Mouse (Mus musculus): ENCODE results near the gene G6pc3. TPM values are rescaled to one million over a fixed set of nuclear protein-coding genes. Genes with fewer than 3 reads are reported as not detected.

G6pc3 gene
- total RNA-seq, 2 experiments from 2014 or later, result 14.7 to 23.8 TPM

DNA sequence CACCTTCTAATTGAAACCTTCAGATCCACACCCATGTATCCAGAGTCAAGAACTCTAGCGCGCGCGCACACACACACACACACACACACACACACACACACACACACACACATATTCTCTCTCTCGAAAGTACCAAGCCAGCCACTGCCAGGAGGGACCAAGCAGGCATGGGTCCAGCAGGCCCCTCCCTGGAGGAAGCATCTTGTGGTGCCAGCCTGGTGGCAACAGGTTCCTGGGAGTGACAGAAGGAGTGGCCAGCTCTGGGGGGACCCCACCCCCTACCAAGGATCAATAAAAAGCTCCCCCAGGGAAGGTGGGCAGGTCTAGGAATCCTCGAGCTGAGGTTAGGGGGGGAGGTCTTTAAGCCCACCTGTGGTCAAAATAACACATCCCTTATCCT, 28.0 kb downstream of the G6pc3 start:
- ATAC-seq (ENCODE audit: poor library complexity, severe bottlenecking), result no peak

DNA sequence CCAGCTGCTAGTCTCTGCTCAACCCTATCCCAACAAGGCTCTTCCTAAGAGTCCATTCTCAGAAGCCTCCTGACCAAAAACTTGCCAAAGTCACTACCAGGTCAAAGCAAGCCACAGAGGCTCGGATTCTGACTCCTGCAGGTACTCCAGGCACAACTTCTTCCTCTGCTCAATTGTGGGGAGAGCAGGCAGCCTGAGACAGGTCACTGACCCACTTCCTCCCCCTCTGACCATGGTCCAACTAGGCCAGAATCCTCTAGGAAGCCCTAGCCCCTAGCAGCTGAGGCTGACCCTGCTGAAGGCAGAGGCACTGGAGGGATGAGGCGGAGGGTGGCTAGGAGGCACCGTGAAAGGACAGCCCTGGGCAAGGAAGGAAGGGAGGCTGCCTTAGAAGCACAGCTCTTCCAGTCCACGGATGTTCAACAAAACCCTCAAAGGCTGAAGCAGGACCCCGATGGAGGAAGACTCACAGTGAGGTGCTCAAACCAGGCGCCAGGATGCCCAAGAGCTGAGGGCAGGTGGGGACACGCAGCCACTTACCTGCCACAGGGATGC, 28.5 kb downstream of the G6pc3 start:
- no peak for ATAC-seq (ENCODE audit: poor library complexity, severe bottlenecking)

DNA sequence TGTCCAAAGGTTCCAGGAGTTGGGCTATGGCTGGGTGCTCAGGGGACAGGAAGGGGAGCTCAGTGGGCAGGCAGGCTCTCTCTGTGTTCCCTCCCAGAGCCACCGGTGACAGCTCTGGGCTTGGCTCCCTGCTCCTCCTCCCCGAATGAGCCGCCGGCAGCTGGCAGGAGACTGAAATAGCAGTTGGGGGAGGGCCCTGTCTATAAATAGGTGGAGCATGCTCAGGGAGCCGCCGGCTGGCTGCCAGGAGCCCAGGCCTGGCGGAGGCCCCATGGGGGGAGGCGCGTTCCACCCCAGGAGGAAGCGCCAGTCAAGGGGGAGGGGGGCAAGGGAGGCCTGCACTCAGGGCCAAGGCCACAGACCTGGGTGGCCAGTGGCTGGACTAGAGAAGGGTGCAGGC, 29.4 kb downstream of the G6pc3 start:
- peak; percentile 86 for ATAC-seq (ENCODE audit: poor library complexity, severe bottlenecking)

DNA sequence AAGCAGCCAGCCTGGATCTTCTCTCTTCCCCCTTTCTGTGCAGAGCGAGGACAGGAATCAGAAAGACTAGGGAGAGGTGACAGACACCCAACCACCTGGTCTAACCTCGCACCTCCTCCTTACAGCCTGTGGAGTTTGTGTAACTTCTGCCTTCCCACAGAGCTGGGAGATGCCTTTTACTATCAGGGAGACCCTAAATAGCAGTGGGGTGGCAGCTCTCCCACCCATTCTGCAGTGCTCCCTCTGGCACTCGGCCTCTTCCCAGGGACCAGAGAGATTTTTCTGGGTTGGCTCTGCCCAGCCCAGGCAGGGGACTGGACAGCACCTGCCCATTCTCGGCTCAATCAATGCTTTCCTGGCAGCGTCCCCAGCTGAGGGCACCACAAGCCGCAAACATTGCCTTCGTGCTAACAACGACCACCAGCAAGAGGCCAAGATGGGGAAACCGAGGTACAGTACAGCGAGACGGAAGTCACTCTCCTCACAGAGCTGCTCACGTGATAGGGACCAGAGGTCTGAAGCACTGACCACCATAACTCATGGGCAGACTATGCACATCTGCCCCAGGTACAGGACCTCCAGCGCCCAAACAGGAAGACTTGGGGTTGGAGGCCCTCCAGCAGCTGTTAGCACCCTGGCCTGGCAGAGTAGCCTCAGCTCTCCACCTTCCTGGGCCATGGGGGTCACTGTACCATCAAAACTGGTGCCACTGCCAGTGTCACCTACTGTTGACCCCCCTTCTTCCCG, 30.0 kb downstream of the G6pc3 start:
- peak; percentile 5; the same call in 1 of the 2 replicates for ATAC-seq (ENCODE audit: poor library complexity, severe bottlenecking)

DNA sequence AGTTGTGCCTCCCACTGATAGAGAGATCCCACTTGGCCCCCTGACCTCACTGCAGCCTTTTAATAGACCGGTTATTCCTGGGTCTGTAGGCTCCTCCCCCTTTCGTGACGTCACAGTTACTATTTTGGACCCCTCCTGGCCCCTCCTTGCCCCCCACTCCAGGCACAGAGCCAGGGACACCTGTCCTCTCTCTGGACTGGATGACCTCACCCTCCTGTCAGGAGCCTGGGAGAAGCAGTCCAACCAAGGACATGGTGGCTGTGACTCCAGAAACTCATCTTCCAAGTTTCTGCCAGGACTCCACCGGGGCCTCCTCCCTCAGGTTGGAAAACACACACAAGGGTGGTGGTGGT, 30.6 kb downstream of the G6pc3 start:
- ATAC-seq (ENCODE audit: poor library complexity, severe bottlenecking), result no peak

DNA sequence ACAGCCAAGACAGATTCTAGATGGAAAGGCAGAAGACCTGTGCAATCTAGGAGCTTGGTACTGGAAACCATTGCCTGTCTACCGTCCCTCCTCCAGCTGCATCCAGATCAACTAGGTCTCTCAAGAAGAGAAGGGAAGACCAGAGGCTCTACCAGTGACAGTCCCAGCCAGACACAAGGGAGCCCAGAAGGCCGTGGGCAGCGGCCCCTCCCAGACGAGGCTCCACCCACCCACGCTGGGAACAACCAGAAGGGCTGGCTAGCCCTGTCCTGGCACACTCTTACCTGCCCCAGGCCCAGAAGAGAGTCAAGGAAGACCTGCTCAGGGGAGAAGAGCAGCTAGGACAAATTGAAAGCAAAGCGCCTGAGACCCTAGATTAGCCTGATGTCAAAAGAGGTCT, 31.0 kb downstream of the G6pc3 start:
- no peak for ATAC-seq (ENCODE audit: poor library complexity, severe bottlenecking)

DNA sequence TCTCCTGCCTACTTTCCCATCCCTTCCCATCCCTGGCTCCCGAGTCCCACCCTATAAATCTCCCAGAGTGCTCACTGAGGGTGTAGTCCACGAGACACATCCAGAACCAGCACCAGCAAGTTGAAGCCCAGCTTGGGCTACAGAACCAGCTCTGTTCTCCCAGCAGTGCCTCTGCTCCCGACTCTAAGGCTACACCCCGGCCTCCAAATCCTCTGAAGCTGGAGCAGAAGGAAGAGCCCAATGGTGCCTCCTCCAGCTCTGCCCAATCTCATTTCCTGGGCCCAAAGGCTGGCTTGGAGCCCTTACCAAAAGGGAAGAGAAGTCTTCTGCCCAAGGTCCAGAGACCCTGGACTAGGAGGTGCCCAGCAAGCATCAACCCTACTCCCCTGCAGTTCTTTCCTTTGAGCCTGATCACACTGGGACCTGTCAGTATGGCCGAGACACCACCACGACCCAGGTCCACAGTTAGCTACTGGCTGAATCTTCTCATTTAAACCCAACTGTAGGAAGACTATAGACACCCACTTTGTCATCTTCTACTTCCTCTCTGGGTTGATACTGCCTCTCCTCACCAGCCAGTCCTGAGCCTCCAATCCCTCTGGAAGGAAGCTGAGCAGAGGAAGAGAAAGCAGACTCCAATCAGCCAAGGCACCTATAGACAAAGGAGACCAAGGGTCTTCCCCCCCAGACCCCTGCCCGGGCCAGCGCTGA, 32.0 kb downstream of the G6pc3 start:
- no peak for ATAC-seq (ENCODE audit: poor library complexity, severe bottlenecking)

DNA sequence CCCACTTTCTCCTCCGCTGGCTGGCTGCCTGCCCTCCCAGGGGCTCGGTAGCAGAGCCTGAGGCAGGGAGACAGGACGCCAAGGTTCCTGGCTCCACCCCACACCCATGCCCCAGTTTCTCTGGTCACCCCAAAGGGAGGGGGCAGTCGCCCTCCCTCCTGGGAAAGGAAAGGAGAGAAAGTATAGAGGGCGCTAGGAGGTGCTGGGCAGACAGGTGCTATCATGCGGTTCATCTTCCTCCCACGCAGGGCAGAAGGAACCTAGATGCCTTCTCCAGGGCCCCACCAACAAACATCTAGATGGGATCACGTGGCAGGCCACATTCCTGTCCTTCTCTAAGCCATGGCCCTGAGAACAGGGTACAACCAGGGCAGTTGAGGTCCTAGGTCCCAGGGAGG, 32.5 kb downstream of the G6pc3 start:
- ATAC-seq (ENCODE audit: poor library complexity, severe bottlenecking), result no peak

DNA sequence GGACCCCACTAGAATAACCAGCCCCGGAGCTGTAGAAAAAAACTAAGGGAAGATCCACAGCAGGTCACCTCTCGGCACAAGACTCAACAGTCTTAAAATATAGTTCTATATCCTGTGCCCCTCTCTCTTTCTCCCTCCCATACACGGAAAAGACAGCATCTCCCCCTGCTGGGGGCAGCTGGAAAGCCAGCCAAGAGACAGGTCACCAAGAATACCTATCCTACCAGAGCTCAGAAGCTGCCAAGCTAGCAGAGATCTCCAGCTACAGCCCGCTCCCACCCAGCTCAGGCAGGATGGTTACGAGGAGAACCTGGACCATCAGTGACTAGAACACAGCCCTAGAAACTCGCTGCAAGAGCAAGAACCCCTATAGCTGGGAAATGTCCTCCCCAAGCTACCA, 33.7 kb downstream of the G6pc3 start:
- ATAC-seq (ENCODE audit: poor library complexity, severe bottlenecking), result no peak

DNA sequence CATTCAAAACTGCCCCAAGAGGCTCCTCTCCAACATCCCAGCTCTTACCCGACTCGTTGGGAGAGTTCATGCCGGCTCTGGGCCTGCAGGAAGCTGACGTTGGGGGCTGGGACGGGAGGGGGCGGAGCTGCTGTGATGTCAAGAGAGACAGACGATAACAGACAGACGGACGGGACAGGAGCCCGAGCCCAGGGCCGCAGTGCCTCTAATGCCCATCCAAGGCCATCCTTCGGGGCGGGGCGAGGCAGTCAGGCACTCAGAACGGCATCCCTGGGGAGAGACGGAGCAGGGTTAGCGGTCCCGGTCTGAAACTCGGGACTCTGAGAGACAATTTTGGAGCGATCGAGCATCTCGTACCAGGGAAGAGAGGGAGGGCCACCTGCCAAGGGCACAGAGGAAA, 35.3 kb downstream of the G6pc3 start:
- no peak for ATAC-seq (ENCODE audit: poor library complexity, severe bottlenecking)

DNA sequence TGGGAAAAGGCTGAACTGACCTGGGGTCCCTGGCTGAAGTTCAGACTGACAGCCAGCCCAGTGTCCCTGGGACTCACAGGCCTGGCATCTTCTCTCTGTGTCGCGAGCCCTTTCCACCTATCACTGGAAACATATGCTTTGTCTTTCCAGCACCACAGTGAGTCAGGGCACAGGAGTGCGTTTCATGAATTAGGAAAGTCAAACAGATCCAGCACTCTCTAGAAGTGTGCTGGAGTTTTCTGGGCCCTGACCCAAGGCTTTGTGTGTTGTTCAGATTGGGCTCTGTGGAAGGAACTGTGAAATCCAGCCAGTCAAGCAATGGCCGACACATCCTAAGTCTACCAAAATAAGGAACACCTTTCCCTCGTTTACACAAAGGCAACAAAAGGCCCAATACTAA, 35.8 kb downstream of the G6pc3 start:
- no peak for ATAC-seq (ENCODE audit: poor library complexity, severe bottlenecking)

DNA sequence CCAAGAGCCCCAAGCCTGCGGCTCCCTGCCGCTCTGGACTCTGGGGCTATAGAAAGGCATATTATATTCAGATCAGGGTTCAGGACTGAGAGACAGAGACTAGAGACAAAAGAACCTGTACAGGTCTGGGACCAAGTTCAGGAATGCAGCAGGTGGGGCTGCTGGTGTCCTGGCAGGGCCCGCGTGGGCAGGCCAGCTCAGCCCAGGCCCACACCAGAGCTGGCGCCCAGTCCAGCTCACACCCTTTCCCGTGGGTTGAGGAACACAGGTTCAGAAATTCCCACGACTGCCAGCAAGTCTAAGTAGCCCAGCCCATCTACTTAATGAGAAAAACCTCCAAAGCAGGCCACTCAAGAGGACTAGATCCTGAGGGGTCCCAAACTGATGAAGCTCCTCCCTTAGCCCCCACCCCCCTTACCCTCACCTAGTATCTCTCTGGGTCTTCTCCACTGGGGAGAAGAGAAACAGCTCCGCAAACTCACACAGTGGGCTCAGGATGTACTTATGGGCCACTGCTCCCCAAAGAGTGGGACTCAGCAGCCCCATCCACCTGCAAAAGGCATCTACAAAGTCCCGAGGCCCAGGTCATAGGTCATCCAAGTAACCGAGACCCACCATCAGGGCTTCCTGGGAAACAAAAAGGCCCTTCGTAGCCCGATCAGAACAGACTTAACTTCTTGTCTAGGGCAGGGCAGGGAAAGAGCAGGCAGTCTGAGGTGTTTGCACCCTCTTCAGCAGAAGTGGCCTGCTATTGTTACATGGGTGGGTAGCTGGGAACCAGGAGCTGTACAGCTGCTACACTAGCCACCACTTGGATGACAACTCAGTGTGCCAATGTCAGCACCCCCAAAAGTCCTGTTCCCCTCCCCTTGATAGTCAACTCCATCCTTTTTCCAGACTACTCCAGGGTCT, 36.9 kb downstream of the G6pc3 start:
- no peak for ATAC-seq (ENCODE audit: poor library complexity, severe bottlenecking)

DNA sequence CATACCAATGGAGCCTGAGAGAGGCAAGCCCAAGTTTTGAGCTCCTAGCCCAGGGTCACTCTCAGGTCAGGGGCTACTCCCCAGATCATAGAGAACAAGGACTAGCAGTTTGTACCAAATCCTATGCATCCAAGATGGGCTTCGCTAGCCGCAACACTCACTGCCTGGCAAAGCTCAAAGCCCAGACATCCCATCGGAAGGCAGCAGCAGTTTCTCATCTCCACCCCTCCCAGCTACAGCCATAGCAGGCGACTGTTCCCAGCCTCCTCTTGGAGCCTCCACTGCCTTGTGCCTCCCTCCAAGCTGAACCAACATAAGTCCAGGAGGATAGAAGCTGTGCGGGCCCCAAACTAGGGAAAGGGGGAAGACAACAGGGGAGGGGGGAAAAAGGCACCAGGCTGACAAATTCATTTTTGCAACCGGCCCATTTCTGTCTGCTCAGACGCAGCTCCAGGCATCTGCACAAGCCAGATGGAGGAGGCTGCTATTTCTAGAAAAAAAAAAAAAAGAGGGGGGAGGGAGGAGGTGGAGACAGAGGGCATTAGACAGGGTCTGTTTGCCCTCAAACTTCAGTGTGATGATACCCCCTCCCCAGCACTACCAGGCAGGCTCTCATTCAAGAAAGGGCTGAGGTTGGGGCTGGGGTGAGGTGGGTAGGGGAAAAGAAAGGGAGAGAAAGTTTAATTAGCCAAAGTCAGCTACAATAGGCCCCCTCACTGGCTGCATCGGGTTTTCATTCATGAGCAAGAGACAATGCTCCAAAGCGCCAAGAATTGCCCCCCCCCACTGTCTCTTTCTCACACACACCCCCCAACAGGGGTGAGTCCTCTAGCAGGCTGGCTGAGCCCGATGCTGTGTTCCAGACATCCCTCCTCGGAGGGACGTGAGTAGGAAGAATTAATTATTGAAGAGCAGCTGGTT, 38.1 kb downstream of the G6pc3 start:
- no peak for ATAC-seq (ENCODE audit: poor library complexity, severe bottlenecking)

DNA sequence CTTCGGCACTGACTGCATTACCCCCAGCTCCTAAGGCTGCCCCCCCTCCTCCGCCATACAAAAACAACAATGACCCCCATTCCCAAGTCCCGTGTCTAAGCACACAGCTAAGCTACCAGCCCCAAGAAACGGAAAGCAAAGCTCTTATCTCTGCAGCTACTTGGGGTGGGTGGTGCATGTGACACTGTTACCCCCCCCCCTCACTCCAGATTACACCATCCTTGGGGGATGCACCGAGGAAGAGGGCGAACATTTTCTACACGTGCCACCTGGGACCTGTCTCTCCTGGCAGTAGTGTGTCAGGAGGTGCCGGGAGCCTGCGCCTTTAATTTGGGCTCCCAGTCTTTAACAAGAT, 38.7 kb downstream of the G6pc3 start:
- ATAC-seq (ENCODE audit: poor library complexity, severe bottlenecking), result no peak

DNA sequence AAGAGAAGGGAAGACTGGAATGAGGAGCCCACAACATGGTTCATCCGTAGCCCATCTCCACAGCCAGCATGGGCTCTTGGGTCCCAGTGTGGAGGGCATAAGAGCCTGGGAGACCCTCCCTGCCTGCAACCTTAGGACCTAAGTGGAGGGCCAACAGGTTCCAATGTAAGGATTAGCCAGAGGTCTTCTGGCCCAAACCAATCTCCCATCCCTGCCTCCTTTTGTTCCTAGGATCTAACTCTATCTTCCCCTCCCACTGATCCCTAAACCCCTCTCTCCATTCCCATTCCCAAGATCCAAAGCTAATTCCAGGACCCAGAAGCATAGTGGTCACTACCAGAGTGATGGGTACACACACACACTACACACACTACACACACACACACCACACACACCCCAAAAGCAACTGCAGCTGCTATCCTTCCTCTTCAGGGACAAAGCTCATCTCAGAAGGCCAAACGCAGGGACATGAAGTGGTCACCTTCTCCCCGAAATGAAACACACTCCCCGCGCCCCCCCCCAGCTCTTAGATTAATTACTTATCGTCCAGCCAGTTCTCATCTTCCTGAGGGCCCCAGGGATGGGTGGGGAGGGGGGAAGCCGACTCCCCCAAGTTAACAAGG, 39.3 kb downstream of the G6pc3 start:
- no peak for ATAC-seq (ENCODE audit: poor library complexity, severe bottlenecking)

DNA sequence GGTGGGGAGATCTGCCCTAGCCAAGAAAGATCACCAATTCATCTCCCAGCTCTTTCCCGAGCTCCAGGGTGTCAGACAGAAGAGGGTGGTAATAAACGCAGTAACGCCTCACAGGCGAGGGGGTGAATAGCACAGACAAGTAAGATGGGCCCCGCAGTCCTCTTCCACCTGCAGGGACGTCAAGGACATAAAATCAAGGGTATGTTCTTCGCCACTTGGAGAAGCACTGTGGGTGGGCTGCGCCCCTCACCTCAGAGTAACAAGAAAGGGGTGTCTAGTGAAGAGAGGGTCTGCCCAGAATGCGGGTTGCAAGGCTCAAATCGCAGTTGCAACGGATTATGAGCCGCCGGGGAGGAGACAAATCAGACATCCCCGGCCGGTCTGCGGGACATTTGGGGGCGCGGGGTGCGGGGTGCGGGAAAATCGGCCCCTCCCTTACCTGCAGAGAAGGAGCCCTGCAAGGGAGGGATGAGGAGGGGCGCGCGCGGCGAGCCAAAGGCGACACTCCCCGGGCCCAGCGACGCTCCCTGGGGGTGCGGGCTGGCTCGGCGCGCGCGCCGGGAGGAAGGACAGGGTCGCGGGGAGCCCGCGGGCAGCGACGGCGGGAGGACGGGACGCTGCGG, 40.0 kb downstream of the G6pc3 start:
- ATAC-seq (ENCODE audit: poor library complexity, severe bottlenecking), result peak; percentile 21

DNA sequence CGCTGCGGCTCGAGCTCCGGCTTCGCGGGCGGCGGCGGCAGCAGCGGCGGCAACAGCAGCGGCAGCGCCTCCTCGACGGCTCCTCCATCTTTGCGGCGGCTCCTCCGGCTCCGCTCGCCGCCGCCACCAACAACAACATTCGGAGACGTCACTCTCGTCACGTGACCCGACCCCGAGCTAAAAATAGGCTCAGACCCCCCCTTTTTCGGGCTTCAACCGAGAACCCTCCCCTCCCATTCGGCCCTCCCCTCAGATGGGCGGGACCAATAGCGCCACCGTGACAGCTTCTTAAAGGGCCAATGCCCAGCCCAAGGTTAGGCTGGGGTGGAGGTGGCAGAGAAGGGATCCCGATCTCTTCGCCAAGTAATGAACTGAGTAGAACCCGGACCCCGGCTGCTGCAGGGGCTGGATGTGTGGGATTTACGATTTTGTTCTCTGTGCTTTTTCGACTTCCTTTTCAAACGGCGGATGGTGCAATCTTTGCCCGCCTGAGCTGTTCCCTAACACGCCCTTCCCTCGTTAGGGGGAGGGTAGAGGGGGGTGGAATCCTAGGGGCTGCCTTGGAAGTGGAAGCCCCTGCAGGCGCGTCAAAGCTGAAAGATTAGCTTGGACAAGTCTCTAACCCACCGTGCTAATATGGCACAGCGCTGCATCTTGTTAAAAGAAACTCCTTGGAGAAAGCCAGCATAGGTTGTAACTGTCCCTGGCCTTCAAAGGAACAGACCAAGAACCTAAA, 40.8 kb downstream of the G6pc3 start, which contains the start of gene Hdac5:
TSS of gene Hdac5 (minus strand) at position 161 of the 736 bp plus-strand sequence.
- ATAC-seq (ENCODE audit: poor library complexity, severe bottlenecking), result peak; percentile 96

DNA sequence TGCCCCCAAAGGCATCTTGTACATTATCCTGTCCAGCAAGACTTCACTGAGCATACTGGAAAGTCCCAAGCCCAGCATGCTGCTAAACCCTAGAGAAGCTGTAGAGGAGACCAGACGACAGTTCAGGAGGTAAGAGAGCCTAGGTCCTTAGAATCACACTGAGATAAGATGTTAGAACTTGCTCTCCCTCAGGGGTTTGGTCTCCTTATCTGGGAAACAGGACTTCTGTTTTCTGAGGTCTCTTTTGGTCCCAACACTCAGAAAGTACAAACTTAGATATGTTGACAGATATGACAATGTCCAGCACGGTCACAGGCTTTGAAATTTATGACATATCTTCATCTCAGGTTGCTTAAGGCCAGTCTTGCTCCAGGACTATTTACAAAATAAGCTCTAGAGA, 46.6 kb downstream of the G6pc3 start:
- ATAC-seq (ENCODE audit: poor library complexity, severe bottlenecking), result 0 out of 2 replicates have a peak, but pooled peaks have one; percentile 21

DNA sequence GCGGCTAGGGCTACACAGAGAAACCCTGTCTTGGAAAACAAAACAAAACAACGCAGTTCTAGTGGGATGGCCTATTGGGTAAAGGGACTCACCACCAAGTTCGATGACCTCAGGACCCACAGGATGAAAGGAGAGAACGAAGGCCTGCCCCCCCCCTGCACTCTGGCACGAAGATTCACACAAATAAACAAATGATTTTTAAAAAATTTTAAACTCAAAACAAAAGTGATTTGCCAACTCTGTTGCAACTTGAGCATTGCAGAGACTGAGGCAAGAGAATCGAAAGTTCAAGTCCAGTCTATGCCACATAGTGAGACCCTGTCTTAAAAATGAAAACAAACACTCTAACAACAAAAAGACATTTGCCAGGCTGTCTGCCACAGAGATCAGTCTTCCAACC, 51.2 kb downstream of the G6pc3 start:
- ATAC-seq (ENCODE audit: poor library complexity, severe bottlenecking), result no peak

Measured in megakaryocyte, adult 5-6 weeks (primary cell).